Mouse (Mus musculus): ENCODE results near the gene Slc25a43.

DNA sequence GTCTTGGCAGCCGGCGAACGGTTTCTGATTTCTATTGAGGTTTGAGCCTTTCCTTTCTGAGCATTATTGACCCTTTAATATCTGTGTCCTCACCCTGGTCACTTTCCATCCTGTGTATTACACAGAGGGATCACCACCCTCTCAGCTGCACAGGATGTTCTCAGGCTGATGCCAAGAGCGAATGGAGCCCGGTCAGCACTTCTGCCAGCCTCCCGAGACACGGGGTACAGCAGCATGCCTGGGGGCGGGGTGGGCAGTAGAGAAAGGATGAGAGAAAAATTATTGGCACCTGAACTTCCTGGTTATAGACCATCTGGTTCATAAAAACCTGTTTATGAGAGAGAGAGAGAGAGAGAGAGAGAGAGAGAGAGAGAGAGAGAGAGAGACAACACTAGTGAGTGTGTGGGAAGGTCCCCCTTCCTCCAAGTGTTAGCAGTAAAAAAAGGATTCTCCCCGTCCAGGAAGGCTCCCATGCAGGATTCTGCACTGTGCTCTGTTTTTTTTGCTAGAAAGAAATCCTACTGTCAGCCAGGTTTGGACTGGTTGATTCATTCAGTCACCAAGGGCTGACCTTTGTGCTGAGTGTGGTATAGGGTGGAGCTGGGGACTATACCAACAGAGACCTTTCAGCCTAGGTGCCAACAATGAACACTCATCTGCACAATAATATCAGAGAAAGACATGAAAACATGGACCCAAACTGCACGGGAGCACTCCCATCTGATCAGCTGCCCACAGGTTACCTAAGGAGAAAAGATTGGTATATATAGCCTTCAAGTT, 80.7 kb downstream of the Slc25a43 start:
- TF ChIP-seq CTCF (conservative IDR thresholded peaks at IDR 0.05; ENCODE audit: low read length) (no peak), NANOG (IDR thresholded peaks at IDR 0.05; ENCODE audit: borderline replicate concordance, low read length) (no peak), POU5F1 (IDR thresholded peaks at IDR 0.05; ENCODE audit: borderline replicate concordance, low read length) (no peak)
